Comparison of ENCODE assay signal across 13 mouse cellular contexts in the genomic region with DNA sequence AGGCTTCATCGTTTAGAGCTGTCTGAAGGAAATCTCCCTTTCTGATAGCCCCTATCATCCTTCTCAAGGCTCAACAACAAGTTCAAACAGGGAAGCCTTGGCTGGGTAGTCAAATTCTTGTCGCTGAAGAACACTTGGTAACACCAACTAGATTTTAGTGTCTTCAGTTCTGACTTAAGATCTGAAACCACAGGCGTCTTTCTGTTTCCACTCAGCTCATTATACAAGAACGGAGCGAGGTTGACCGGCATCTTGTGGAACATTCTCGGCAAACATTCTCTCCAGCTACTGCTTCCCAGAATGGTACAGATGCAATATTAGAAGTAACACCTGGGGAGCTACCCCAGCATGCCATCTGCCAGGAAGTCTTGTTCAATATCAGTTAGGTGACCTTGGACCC.
"Had no signal": no experiment of that assay in that cellular context is flagged by ENCODE, and none has a peak within 500 bp of the region (broad histone marks: within the 10 kb centered on the region; RNA-seq: fewer than 3 reads in every experiment).

No protein-coding gene starts in this region.

- H3K4me3 ChIP-seq: left cerebral cortex, adult 2 months; limb, embryonic 10.5 days; liver, embryonic 15.5 days; megakaryocyte, embryonic 14.5 days; midbrain, embryonic 12.5 days had no signal

- H3K36me3 ChIP-seq: limb, embryonic 10.5 days; liver, embryonic 15.5 days; midbrain, embryonic 12.5 days had no signal

- H3K9ac ChIP-seq: liver, embryonic 15.5 days; lung, embryonic 14.5 days; midbrain, embryonic 12.5 days had no signal

- H3K4me2 ChIP-seq: liver, embryonic 11.5 days; liver, embryonic 15.5 days; lung, embryonic 14.5 days; midbrain, embryonic 12.5 days had no signal

- H3K9me3 ChIP-seq: limb, embryonic 10.5 days; liver, embryonic 15.5 days; megakaryocyte, embryonic 14.5 days; midbrain, embryonic 12.5 days had no signal

- H3K4me1 ChIP-seq: limb, embryonic 10.5 days; liver, embryonic 15.5 days had no signal

- H3K27me3 ChIP-seq: liver, embryonic 15.5 days; midbrain, embryonic 12.5 days had no signal

- DNase-seq: kidney, postnatal 10 days; kidney, postnatal 4 days; lung, embryonic 14.5 days; lung, postnatal 10 days; lung, postnatal 4 days had no signal

- H3K27ac ChIP-seq: left cerebral cortex, adult 2 months; limb, embryonic 10.5 days; liver, embryonic 15.5 days; midbrain, embryonic 12.5 days; stomach, postnatal 0 days had no signal

- ATAC-seq: midbrain, embryonic 16.5 days had no signal
